Mouse (Mus musculus): ENCODE measurements around the gene Arrb1. TPM values are rescaled to one million over a fixed set of nuclear protein-coding genes. Genes with fewer than 3 reads are reported as not detected.

Arrb1 gene
- polyA plus RNA-seq, 1 experiment from 2014 or later, result 13.5 TPM

DNA sequence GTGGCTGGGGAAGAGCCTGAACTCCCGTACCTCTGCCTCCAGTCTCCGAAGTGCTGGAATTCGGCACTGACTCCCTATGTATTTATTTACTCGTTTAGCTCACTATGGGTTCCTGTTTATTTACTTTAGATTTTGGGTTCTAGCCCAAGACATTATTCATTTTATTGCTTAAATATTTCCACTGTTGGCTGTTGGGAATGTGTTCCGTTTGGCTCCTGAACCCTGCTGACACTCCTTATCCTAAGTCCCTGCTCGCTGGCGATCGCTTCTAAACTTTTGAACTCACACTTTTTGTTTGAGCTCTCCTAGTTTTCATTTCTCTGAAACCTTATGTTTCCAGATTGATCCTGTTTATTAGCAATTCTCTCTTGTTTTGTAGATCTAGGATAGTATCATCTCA, 12.1 kb upstream of the Arrb1 start:
- no peaks in the 10 kb centered on the region for H3K9me3 ChIP-seq
- H3K27ac ChIP-seq, result no peak overlapping the region
- WGBS, result 38% methylated on average over 8 of the region's 8 CpGs
- peaks cover 6% of the 10 kb centered on the region; the same call in 1 of the 2 replicates for H3K4me1 ChIP-seq
- H3K9ac ChIP-seq, result no peak overlapping the region
- no peaks in the 10 kb centered on the region for H3K27me3 ChIP-seq (replicated peaks)
- no peak overlapping the region for H3K4me2 ChIP-seq
- no peak for ATAC-seq (ENCODE audit: insufficient read depth, low FRiP score, low read depth)
- H3K36me3 ChIP-seq, result no peaks in the 10 kb centered on the region
- H3K4me3 ChIP-seq (replicated peaks), result no peak overlapping the region

DNA sequence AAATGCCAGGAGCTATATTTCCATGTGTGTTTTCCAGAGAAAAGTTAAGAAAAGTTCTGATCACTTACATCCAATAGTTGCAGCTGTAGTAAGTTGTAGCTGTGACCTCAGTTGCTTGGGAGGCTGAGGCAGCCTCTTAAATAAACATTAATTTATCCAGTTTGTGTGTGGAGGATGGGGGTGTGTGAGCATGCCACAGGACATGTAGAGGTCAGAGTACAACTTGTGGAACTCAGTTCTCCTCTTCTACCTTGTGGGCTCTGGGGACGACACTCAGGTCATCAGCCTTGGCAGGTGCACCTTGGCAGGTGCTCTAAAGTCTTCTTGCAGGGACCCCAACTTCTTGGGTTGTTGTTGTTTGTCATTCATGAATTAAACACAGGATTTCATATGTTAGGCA, 11.4 kb upstream of the Arrb1 start:
- H3K4me3 ChIP-seq (replicated peaks), result no peak overlapping the region
- H3K27me3 ChIP-seq (replicated peaks), result no peaks in the 10 kb centered on the region
- no peak for ATAC-seq (ENCODE audit: insufficient read depth, low FRiP score, low read depth)
- H3K9ac ChIP-seq, result no peak overlapping the region
- H3K36me3 ChIP-seq, result no peaks in the 10 kb centered on the region
- H3K4me1 ChIP-seq, result peaks cover 6% of the 10 kb centered on the region; the same call in 1 of the 2 replicates
- H3K27ac ChIP-seq, result no peak overlapping the region
- WGBS, result 71% methylated on average over 1 of the region's 1 CpGs
- no peak overlapping the region for H3K4me2 ChIP-seq
- H3K9me3 ChIP-seq, result no peaks in the 10 kb centered on the region

GRCm38 (mm10) chr7:99528547-99528946, 6.7 kb upstream of the Arrb1 start:
- H3K27me3 ChIP-seq (replicated peaks), result no peaks in the 10 kb centered on the region
- no peaks in the 10 kb centered on the region for H3K9me3 ChIP-seq
- no peaks in the 10 kb centered on the region for H3K36me3 ChIP-seq
- H3K4me1 ChIP-seq, result 0 out of 2 replicates have a peak, but pooled peaks cover 7% of the 10 kb centered on the region
- 43% methylated on average over 2 of the region's 2 CpGs for WGBS
- no peak for ATAC-seq (ENCODE audit: insufficient read depth, low FRiP score, low read depth)
- H3K9ac ChIP-seq, result no peak overlapping the region
- no peak overlapping the region for H3K4me3 ChIP-seq (replicated peaks)
- H3K4me2 ChIP-seq, result no peak overlapping the region
- no peak overlapping the region for H3K27ac ChIP-seq

DNA sequence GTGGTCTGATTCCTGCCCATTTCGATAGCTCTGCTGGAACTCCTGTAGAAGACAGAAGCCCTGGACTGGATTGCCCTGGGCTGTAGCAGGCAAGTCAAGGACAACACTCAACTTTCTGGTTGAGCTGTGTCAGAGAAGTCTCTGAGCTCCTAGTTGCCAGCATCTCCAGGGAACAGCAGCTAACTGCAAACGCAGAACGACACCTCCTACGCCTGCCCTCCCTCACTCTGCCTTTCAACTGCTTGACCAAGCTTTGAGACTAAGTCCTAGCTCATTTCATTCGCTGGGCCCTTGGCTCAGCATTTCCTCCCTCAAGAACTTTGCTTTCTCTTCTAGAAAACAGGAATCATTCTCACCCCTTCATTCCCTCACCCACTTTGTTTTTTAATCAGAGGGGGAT, 5.9 kb upstream of the Arrb1 start:
- ATAC-seq (ENCODE audit: insufficient read depth, low FRiP score, low read depth), result no peak
- H3K4me3 ChIP-seq (replicated peaks), result no peak overlapping the region
- H3K9ac ChIP-seq, result no peak overlapping the region
- no peaks in the 10 kb centered on the region for H3K36me3 ChIP-seq
- no peak overlapping the region for H3K4me2 ChIP-seq
- 56% methylated on average over 5 of the region's 5 CpGs for WGBS
- 0 out of 2 replicates have a peak, but pooled peaks cover 7% of the 10 kb centered on the region for H3K4me1 ChIP-seq
- no peak overlapping the region for H3K27ac ChIP-seq
- H3K27me3 ChIP-seq (replicated peaks), result no peaks in the 10 kb centered on the region
- no peaks in the 10 kb centered on the region for H3K9me3 ChIP-seq

DNA sequence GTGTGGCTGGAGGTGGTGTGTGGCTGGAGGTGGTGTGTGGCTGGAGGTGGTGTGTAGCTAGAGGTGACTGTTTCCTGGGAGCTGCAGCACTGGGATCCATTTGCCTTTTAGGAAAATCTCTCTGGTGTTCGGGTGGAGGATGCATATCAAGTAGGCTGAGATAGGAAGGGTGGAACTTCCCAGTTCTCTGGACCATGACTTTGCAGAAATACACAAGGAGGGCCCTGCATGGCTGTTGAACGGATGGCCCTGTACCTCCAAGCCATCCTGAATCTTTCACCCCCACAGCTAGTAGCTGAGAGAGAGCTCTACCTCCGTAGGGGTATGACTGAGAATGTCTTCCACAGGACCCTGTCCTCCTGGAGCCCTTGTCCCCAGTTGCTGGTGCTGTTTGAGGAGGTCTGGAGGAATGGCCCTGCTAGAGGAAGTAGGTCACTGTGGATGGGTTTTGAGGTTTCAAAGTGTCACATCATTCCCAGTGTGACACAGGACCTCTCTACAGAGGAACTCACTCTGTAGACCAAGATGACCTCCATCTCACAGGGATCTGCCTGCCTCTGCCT, 3.8 kb upstream of the Arrb1 start:
- no peak overlapping the region for H3K9ac ChIP-seq
- no peak overlapping the region for H3K4me3 ChIP-seq (replicated peaks)
- no peak overlapping the region for H3K4me2 ChIP-seq
- no peak for ATAC-seq (ENCODE audit: insufficient read depth, low FRiP score, low read depth)
- no peaks in the 10 kb centered on the region for H3K36me3 ChIP-seq
- H3K27ac ChIP-seq, result 0 out of 2 replicates have a peak overlapping the region, but pooled peaks have one; percentile 36
- no peaks in the 10 kb centered on the region for H3K27me3 ChIP-seq (replicated peaks)
- H3K9me3 ChIP-seq, result no peaks in the 10 kb centered on the region
- WGBS, result 76% methylated on average over 3 of the region's 3 CpGs
- 0 out of 2 replicates have a peak, but pooled peaks cover 12% of the 10 kb centered on the region for H3K4me1 ChIP-seq

DNA sequence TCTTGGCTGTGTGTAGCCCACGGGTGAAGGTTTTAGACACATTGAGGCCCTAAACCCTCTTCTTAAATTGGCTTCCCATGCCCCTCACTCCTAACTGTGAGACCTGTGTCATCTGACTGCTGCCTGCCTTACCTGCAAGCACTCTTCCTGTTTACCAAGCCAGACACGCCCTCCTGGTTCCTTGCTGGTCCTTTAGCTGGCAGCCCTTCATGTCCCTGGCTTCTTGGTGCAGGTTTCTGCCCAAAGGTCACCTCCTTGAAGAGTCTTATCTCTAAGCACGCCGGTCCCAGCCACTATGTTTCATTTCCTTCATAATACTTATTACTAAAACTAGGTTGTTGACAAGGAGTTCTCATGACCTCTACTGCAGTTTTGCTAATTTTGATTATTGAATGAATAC, 2.7 kb upstream of the Arrb1 start:
- no peak overlapping the region; the same call in 1 of the 2 replicates for H3K27ac ChIP-seq
- H3K9ac ChIP-seq, result no peak overlapping the region
- no peaks in the 10 kb centered on the region for H3K9me3 ChIP-seq
- WGBS, result 61% methylated on average over 4 of the region's 4 CpGs
- ATAC-seq (ENCODE audit: insufficient read depth, low FRiP score, low read depth), result no peak
- no peak overlapping the region for H3K4me2 ChIP-seq
- no peak overlapping the region for H3K4me3 ChIP-seq (replicated peaks)
- H3K4me1 ChIP-seq, result peaks cover 17% of the 10 kb centered on the region
- no peaks in the 10 kb centered on the region for H3K36me3 ChIP-seq
- H3K27me3 ChIP-seq (replicated peaks), result no peaks in the 10 kb centered on the region

DNA sequence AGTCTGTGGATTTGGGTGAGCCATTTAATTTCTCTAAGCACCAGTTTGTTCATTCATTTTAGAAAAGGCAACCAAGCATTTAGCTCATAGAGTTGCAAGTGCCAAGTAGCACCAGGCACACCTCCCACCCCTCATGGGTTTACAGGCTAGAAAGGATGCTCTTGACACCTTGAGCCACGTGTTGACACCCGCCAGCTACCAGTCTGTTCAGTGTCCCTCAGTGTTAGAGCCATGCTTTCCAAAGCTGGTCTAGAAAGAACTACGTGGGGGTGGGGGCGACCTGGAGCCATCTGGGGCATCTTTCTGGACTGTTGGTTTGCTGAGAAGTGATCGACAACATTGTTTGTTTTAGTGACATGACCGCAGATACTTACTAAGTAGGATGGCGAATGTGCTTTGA, 1.7 kb upstream of the Arrb1 start:
- Histone ChIP-seq H3K27me3 (replicated peaks) (no peaks in the 10 kb centered on the region), H3K4me2 (no peak overlapping the region), H3K9me3 (no peaks in the 10 kb centered on the region), H3K9ac (no peak overlapping the region), H3K27ac (no peak overlapping the region), H3K4me1 (peaks cover 26% of the 10 kb centered on the region), H3K4me3 (replicated peaks) (no peak overlapping the region), H3K36me3 (no peaks in the 10 kb centered on the region)
- no peak for ATAC-seq (ENCODE audit: insufficient read depth, low FRiP score, low read depth)
- 72% methylated on average over 7 of the region's 7 CpGs for WGBS

GRCm38 (mm10) chr7:99534501-99534900, 765 bp upstream of the Arrb1 start:
- H3K9ac ChIP-seq, result no peak overlapping the region
- 42% methylated on average over 5 of the region's 5 CpGs for WGBS

GRCm38 (mm10) chr7:99535741-99536501, 655 bp downstream of the Arrb1 start:
- peak overlapping the region; percentile 85 for H3K4me2 ChIP-seq
- H3K4me1 ChIP-seq, result peaks cover 38% of the 10 kb centered on the region
- WGBS, result 7% methylated on average over 45 of the region's 46 CpGs
- H3K27ac ChIP-seq, result peak overlapping the region; percentile 71
- H3K27me3 ChIP-seq (replicated peaks), result no peaks in the 10 kb centered on the region
- H3K9me3 ChIP-seq, result no peaks in the 10 kb centered on the region
- no peaks in the 10 kb centered on the region for H3K36me3 ChIP-seq
- H3K9ac ChIP-seq, result peak overlapping the region; percentile 67
- H3K4me3 ChIP-seq (replicated peaks), result peak overlapping the region; percentile 61
- ATAC-seq (ENCODE audit: insufficient read depth, low FRiP score, low read depth), result peak; percentile 28; the same call in 1 of the 2 replicates

More at GRCm38 (mm10) chr7:99534501-99534900, 765 bp upstream of the Arrb1 start:
- Histone ChIP-seq H3K27me3 (replicated peaks) (no peaks in the 10 kb centered on the region), H3K4me3 (replicated peaks) (peak overlapping the region; percentile 61; the same call in 1 of the 2 replicates), H3K9me3 (no peaks in the 10 kb centered on the region), H3K36me3 (no peaks in the 10 kb centered on the region), H3K4me2 (peak overlapping the region; percentile 85), H3K4me1 (peaks cover 34% of the 10 kb centered on the region), H3K27ac (peak overlapping the region; percentile 71; the same call in 1 of the 2 replicates)
- no peak; the same call in 1 of the 2 replicates for ATAC-seq (ENCODE audit: insufficient read depth, low FRiP score, low read depth)

DNA sequence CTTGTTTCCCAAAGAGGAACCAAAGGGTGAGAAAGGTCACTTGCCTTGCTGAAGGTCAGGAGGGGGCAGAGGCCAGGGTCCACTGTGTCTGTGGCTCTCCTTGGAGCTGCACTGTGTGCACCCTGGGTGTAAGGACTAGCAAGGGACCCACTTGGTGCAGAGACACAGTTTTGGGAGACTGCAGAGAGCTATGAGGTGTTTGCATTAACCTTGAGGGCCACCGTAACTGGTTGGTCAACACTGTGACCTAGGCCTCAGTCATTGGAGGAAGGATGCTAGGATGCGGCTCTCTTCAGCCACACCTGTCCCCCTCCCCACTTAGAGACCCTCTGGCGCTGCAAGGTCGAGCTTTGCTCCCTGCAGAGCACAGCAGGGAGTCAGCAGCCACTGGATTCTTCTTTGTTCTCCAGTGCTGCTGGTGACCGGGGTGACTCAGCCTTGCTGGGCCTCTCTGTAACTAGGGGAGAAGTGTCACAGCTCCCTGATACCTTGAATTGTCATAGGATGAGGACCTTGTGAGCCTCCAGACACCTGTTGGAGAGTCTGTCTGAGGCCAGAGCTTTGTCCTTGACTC, 2.0 kb downstream of the Arrb1 start:
- no peaks in the 10 kb centered on the region for H3K27me3 ChIP-seq (replicated peaks)
- H3K9ac ChIP-seq, result no peak overlapping the region
- peaks cover 43% of the 10 kb centered on the region for H3K4me1 ChIP-seq
- H3K36me3 ChIP-seq, result no peaks in the 10 kb centered on the region
- H3K27ac ChIP-seq, result no peak overlapping the region
- H3K9me3 ChIP-seq, result no peaks in the 10 kb centered on the region
- ATAC-seq (ENCODE audit: insufficient read depth, low FRiP score, low read depth), result no peak
- H3K4me3 ChIP-seq (replicated peaks), result no peak overlapping the region
- 45% methylated on average over 5 of the region's 5 CpGs for WGBS
- H3K4me2 ChIP-seq, result peak overlapping the region; percentile 85; the same call in 1 of the 2 replicates

DNA sequence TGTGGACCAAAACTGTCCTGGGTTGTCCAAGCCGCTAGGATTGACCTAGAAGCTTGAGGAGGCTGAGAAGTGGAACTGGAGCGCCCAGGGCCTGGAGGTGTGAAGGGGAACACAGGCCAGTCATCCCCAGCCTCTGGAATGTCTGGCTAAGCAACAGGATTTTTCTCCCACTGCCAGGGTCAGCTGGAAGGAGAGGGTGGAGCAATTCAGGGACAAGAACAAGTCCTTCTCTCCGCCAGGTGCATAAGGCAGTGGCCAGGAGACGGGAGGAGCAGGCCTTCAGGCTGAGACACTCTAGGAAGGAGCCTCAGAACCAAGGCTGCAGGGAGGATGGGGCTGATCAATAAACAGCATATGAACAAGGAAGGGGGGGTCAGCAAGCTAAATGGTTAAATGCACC, 3.2 kb downstream of the Arrb1 start:
- Histone ChIP-seq H3K4me2 (no peak overlapping the region), H3K27me3 (replicated peaks) (no peaks in the 10 kb centered on the region), H3K36me3 (no peaks in the 10 kb centered on the region), H3K9ac (no peak overlapping the region), H3K27ac (no peak overlapping the region), H3K4me1 (peaks cover 43% of the 10 kb centered on the region), H3K9me3 (no peaks in the 10 kb centered on the region), H3K4me3 (replicated peaks) (no peak overlapping the region)
- 78% methylated on average over 4 of the region's 4 CpGs for WGBS
- no peak for ATAC-seq (ENCODE audit: insufficient read depth, low FRiP score, low read depth)
